Mouse (Mus musculus) E14TG2a.4 (cell line): ENCODE data around the gene Uox.

Experiments
- CTCF ChIP-seq: conservative IDR thresholded peaks from 2 replicates; pipeline ENCODE4 v1.5.1; 2014; ENCODE audit warnings: low read length
- NANOG ChIP-seq: IDR thresholded peaks from 2 replicates; pipeline ENCODE4 v1.6.1; 2014; ENCODE audit warnings: borderline replicate concordance, low read length, mixed read lengths
- POU5F1 ChIP-seq: IDR thresholded peaks from 2 replicates; pipeline ENCODE4 v1.6.1; 2014; ENCODE audit warnings: low read length, borderline replicate concordance

DNA sequence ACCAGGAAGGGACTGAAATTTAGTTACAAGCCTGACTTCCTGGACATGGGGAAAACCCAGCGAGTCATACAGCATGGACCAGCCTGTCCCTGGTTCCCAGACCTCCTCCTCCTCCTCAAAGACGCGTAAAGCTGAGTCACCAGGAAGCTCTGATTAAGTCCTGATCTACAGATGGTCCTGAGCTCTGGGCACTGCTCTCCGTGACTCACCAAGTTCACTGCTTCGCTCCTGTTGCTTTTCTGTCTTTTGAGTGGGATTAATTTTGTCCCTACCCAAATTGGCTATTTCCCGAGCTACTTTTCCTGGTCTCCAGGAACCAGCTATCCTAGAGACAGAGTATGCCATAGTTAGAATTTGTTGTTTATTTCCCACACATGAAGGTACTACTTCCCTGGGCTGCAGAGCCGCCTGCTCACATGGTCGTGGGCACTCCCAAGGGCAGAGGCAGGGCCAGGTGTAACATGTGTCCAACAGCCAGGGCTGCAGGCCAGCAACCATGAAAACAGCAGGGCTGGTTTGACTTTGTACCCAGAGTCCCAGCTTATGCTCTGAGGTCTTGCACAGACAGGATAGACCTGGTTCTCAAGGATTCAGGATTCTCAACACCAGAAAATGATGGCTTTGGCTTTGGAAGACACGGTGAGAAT is 2.2 kb upstream of the Uox start:
- TF ChIP-seq CTCF (no peak), NANOG (no peak), POU5F1 (no peak)
